Mouse (Mus musculus) midbrain, postnatal 0 days (tissue): ENCODE measurements around the gene A730061H03Rik. TPM values are rescaled to one million over a fixed set of nuclear protein-coding genes. Genes with fewer than 3 reads are reported as not detected.

Experiments used
- ATAC-seq: fragments of 200-750 bp; cut with Nextera tagmentation; 2 replicates; pipeline ENCODE4 v1.8.0; 2017; ENCODE audit warnings: moderate number of reproducible peaks, mild to moderate bottlenecking, moderate TSS enrichment, moderate library complexity; ENCODE audit not compliant: low FRiP score
- DNase-seq: peaks from one replicate; pipeline ENCODE4 v3.0.0-alpha.2; 2015; ENCODE audit warnings: low spot score
- H3K27ac ChIP-seq: fragments of 300-500 bp; sonication (generic); 2 replicates; pipeline ENCODE4 v1.5.1; 2014; ENCODE audit warnings: low read depth, mild to moderate bottlenecking, low read length, mixed read lengths
- H3K27me3 ChIP-seq: fragments of 300-500 bp; sonication (generic); 2 replicates; pipeline ENCODE4 v1.6.1; 2014; ENCODE audit warnings: low read length, control low read depth, mixed read lengths; ENCODE audit not compliant: insufficient read depth
- H3K36me3 ChIP-seq: fragments of 300-500 bp; sonication (generic); 2 replicates; pipeline ENCODE4 v1.6.1; 2014; ENCODE audit warnings: low read length, control low read depth, mixed read lengths; ENCODE audit not compliant: insufficient read depth
- H3K4me1 ChIP-seq: fragments of 300-500 bp; sonication (generic); 2 replicates; pipeline ENCODE4 v1.6.1; 2014; ENCODE audit warnings: mild to moderate bottlenecking, control low read depth, antibody characterized with exemption, low read length, mixed read lengths; ENCODE audit not compliant: insufficient read depth
- H3K4me2 ChIP-seq: fragments of 300-500 bp; sonication (generic); 2 replicates; pipeline ENCODE4 v1.6.1; 2014; ENCODE audit warnings: low read depth, mild to moderate bottlenecking, low read length, mixed read lengths; ENCODE audit not compliant: poor library complexity, severe bottlenecking
- H3K4me3 ChIP-seq: fragments of 300-500 bp; sonication (generic); 2 replicates; pipeline ENCODE4 v1.5.1; 2014; ENCODE audit warnings: low read depth, mild to moderate bottlenecking, low read length, moderate library complexity
- H3K9ac ChIP-seq: fragments of 300-500 bp; sonication (generic); replicated peaks from 2 replicates; pipeline ENCODE4 v1.6.1; 2014; ENCODE audit warnings: mild to moderate bottlenecking, low read length, moderate library complexity, mixed read lengths; ENCODE audit not compliant: poor library complexity, severe bottlenecking
- H3K9me3 ChIP-seq: fragments of 300-500 bp; sonication (generic); 2 replicates; pipeline ENCODE4 v1.6.1; 2016; ENCODE audit warnings: low read length, control low read depth
- CTCF ChIP-seq: IDR thresholded peaks from 2 replicates; pipeline ENCODE4 v1.5.1; 2016; ENCODE audit warnings: antibody characterized with exemption, mild to moderate bottlenecking
- WGBS: fragments of 180-500 bp; shearing (Covaris S2); extraction: QIAGEN DNeasy Blood & Tissue Kit; methylation state at CpG from one replicate; pipeline ENCODE4 v1.1.7; 2014; 5-methylcytosine and 5-hydroxymethylcytosine counted together
- polyA plus RNA-seq: library from polyadenylated mRNA; unstranded; fragments of >200 nt; fragmentation: Nextera tagmentation; extraction: Ambion mirVana; gene quantifications from 2 replicates; pipeline ENCODE4 v1.2.1, GENCODE M21; 2015
- total RNA-seq: library from RNA; depleted of rRNA; stranded (reverse); fragments of >200 nt; gene quantifications from 2 replicates; pipeline ENCODE4 v1.2.3, GENCODE M21; 2014

A730061H03Rik gene
- total and polyA plus RNA-seq, 2 experiments from 2014 or later, result 0.69 to 5.4 TPM

GRCm38 (mm10) chr14:55570588-55570987 lies 10.4 kb upstream of the A730061H03Rik start:
- DNase-seq (no peak), ATAC-seq (no peak)
- Histone ChIP-seq H3K4me1 (no peaks in the 10 kb centered on the region), H3K4me2 (no peak overlapping the region), H3K36me3 (peaks cover 46% of the 10 kb centered on the region), H3K4me3 (no peak overlapping the region), H3K27me3 (no peaks in the 10 kb centered on the region), H3K27ac (no peak overlapping the region), H3K9ac (no peak overlapping the region), H3K9me3 (no peaks in the 10 kb centered on the region)
- TF ChIP-seq CTCF, result no peak
- 94% methylated on average over 2 of the region's 2 CpGs for WGBS

- TF ChIP-seq CTCF, result no peak
- Histone ChIP-seq H3K27me3 (no peaks in the 10 kb centered on the region), H3K4me2 (no peak overlapping the region), H3K4me3 (no peak overlapping the region), H3K4me1 (no peaks in the 10 kb centered on the region), H3K9ac (no peak overlapping the region), H3K9me3 (no peaks in the 10 kb centered on the region), H3K36me3 (peaks cover 71% of the 10 kb centered on the region), H3K27ac (no peak overlapping the region)
- ATAC-seq, result no peak
- DNase-seq, result no peak
- WGBS, result 93% methylated on average over 3 of the region's 3 CpGs
Measured at GRCm38 (mm10) chr14:55567496-55567895, 7.3 kb upstream of the A730061H03Rik start.

- Histone ChIP-seq H3K27ac (no peak overlapping the region), H3K4me1 (peaks cover 7% of the 10 kb centered on the region; the same call in 1 of the 2 replicates), H3K27me3 (no peaks in the 10 kb centered on the region), H3K4me2 (no peak overlapping the region), H3K36me3 (peaks cover 71% of the 10 kb centered on the region), H3K4me3 (no peak overlapping the region), H3K9ac (no peak overlapping the region), H3K9me3 (no peaks in the 10 kb centered on the region)
- DNase-seq, result no peak
- peak; percentile 28; the same call in 1 of the 2 replicates for TF ChIP-seq CTCF
- no peak for ATAC-seq
- 87% methylated on average over 3 of the region's 3 CpGs for WGBS
Measured at GRCm38 (mm10) chr14:55565748-55566147, 5.5 kb upstream of the A730061H03Rik start.

GRCm38 (mm10) chr14:55563249-55563648 lies 3.0 kb upstream of the A730061H03Rik start:
- peaks cover 7% of the 10 kb centered on the region; the same call in 1 of the 2 replicates for H3K4me1 ChIP-seq
- H3K27ac ChIP-seq, result no peak overlapping the region
- TF ChIP-seq CTCF, result no peak
- no peaks in the 10 kb centered on the region for H3K9me3 ChIP-seq
- ATAC-seq (no peak), DNase-seq (no peak)
- WGBS, result 91% methylated on average over 11 of the region's 11 CpGs
- no peak overlapping the region for H3K4me2 ChIP-seq
- no peak overlapping the region for H3K4me3 ChIP-seq
- H3K9ac ChIP-seq, result 0 out of 2 replicates have a peak overlapping the region, but pooled peaks have one; percentile 2
- H3K36me3 ChIP-seq, result peaks cover 50% of the 10 kb centered on the region
- H3K27me3 ChIP-seq, result no peaks in the 10 kb centered on the region

- no peak for ATAC-seq
- no peak overlapping the region for H3K4me3 ChIP-seq
- no peak overlapping the region for H3K9ac ChIP-seq
- no peaks in the 10 kb centered on the region for H3K27me3 ChIP-seq
- H3K4me1 ChIP-seq, result peaks cover 7% of the 10 kb centered on the region; the same call in 1 of the 2 replicates
- H3K9me3 ChIP-seq, result no peaks in the 10 kb centered on the region
- TF ChIP-seq CTCF, result no peak
- H3K4me2 ChIP-seq, result no peak overlapping the region
- no peak for DNase-seq
- 84% methylated on average over 10 of the region's 10 CpGs for WGBS
- H3K36me3 ChIP-seq, result peaks cover 37% of the 10 kb centered on the region
- H3K27ac ChIP-seq, result no peak overlapping the region
Measured at GRCm38 (mm10) chr14:55561860-55562259, 1.7 kb upstream of the A730061H03Rik start.

GRCm38 (mm10) chr14:55559799-55560201 lies 406 bp downstream of the A730061H03Rik start, which contains the start of gene Dcaf11:
Gene Dcaf11, plus strand, starts transcription at chr14:55560006.
- peak; percentile 61 for TF ChIP-seq CTCF
- peak; percentile 85 for ATAC-seq
- DNase-seq, result peak; percentile 97
- Histone ChIP-seq H3K9me3 (no peaks in the 10 kb centered on the region), H3K4me1 (peaks cover 7% of the 10 kb centered on the region; the same call in 1 of the 2 replicates), H3K27me3 (no peaks in the 10 kb centered on the region), H3K4me3 (peak within 1 kb of the TSS; percentile 49), H3K4me2 (peak within 1 kb of the TSS; percentile 76), H3K27ac (peak within 1 kb of the TSS; percentile 97), H3K36me3 (peaks cover 17% of the 10 kb centered on the region), H3K9ac (peak within 1 kb of the TSS; percentile 71)
- WGBS, result under 1% methylated on average over 27 of the region's 27 CpGs
